8 mouse cellular contexts compared by ENCODE assay signal in the genomic region with DNA sequence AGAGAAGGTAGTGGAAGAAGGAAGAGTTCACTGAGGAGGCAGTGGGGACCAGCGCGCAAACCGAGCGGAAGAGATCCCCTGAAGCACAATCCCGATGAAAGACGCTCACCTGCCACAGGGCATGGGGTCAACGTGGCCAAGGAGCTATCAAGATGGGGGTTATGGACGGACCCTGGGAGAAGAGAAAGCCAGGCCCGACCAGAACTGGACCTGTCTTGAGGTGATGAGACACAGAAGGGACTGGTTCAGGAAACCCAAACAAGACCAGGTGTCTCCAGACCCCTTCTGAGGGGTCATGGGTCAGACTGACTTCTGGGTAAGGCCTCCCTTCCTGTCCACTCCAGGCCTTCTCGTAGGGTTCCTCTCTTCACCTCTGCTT. TPM values are rescaled to one million over a fixed set of nuclear protein-coding genes. Genes with fewer than 3 reads are reported as not detected.
DNase-seq lines count a peak whose midpoint lies in the region; ATAC-seq and TF ChIP-seq lines count a peak whose summit lies in the region.

No protein-coding gene starts in this region.

- H3K9me3 ChIP-seq in heart, embryonic 11.5 days (replicated peaks; ENCODE audit: control insufficient read depth, low read length), result no peaks in the 10 kb centered on the region
- H3K9me3 ChIP-seq in E14TG2a.4 (ENCODE audit: low read length), result no peaks in the 10 kb centered on the region
- no peaks in the 10 kb centered on the region for H3K9me3 ChIP-seq in forebrain, embryonic 16.5 days (ENCODE audit: control insufficient read depth, low read length)

- no peaks in the 10 kb centered on the region for H3K27me3 ChIP-seq in heart, embryonic 11.5 days (ENCODE audit: control insufficient read depth, insufficient read depth, low read length)
- H3K27me3 ChIP-seq in E14TG2a.4 (ENCODE audit: insufficient read depth, low read length), result no peaks in the 10 kb centered on the region
- no peaks in the 10 kb centered on the region for H3K27me3 ChIP-seq in forebrain, embryonic 16.5 days (replicated peaks; ENCODE audit: control insufficient read depth, insufficient read depth, low read length)

- ATAC-seq in heart, embryonic 11.5 days (replicated peaks; ENCODE audit: insufficient number of reproducible peaks, low FRiP score, low TSS enrichment), result peak; percentile 27
- ATAC-seq in forebrain, embryonic 16.5 days, result no peak
- no peak for ATAC-seq in CD4-positive, CD25-positive, alpha-beta regulatory T cell, adult 4 months

- 7% methylated on average over 10 of the region's 10 CpGs for WGBS in heart, embryonic 11.5 days (ENCODE audit: insufficient replicate concordance)
- WGBS in forebrain, embryonic 16.5 days, result 7% methylated on average over 10 of the region's 10 CpGs
- WGBS in macrophage (ENCODE audit: missing documents), result 9% methylated on average over 10 of the region's 10 CpGs

- peaks cover 6% of the 10 kb centered on the region for H3K36me3 ChIP-seq in heart, embryonic 11.5 days (ENCODE audit: control insufficient read depth, insufficient read depth, low read length)
- H3K36me3 ChIP-seq in E14TG2a.4 (ENCODE audit: insufficient read depth, low read length) (peaks cover 41% of the 10 kb centered on the region), macrophage (ENCODE audit: inconsistent target) (peaks cover 21% of the 10 kb centered on the region)
- no peaks in the 10 kb centered on the region; the same call in none of the 2 replicates for H3K36me3 ChIP-seq in forebrain, embryonic 16.5 days (ENCODE audit: control insufficient read depth, insufficient read depth)

- TF ChIP-seq CTCF in E14TG2a.4 (conservative IDR thresholded peaks at IDR 0.05; ENCODE audit: low read length), result no peak

- peak overlapping the region; percentile 82; the same call in 1 of the 2 replicates for H3K27ac ChIP-seq in heart, embryonic 11.5 days (ENCODE audit: low read depth, low read length)
- peak overlapping the region; percentile 85 for H3K27ac ChIP-seq in forebrain, embryonic 16.5 days (ENCODE audit: low read length)
- peak overlapping the region; percentile 60 for H3K27ac ChIP-seq in macrophage

- H3K79me2 ChIP-seq in macrophage (ENCODE audit: inconsistent target), result peaks cover 41% of the 10 kb centered on the region

- peak overlapping the region; percentile 95 for H3K4me2 ChIP-seq in heart, embryonic 11.5 days
- peak overlapping the region; percentile 70 for H3K4me2 ChIP-seq in forebrain, embryonic 16.5 days (ENCODE audit: low read length)

- no peak for DNase-seq in heart, adult 11 months
- no peak for DNase-seq in retina, embryonic 14.5 days (ENCODE audit: low spot score)
- no peak for DNase-seq in thymus, postnatal 0 days (ENCODE audit: low spot score)

- H3K4me1 ChIP-seq in heart, embryonic 11.5 days (ENCODE audit: control insufficient read depth, insufficient read depth, low read length), result peaks cover 9% of the 10 kb centered on the region; the same call in 1 of the 2 replicates
- peaks cover 11% of the 10 kb centered on the region for H3K4me1 ChIP-seq in E14TG2a.4 (replicated peaks; ENCODE audit: low read depth, low read length)
- H3K4me1 ChIP-seq in forebrain, embryonic 16.5 days (replicated peaks; ENCODE audit: control insufficient read depth, insufficient read depth, low read length), result peaks cover 16% of the 10 kb centered on the region

- peak overlapping the region; percentile 96 for H3K4me3 ChIP-seq in heart, embryonic 11.5 days (ENCODE audit: low read depth, low read length)
- H3K4me3 ChIP-seq in E14TG2a.4 (replicated peaks; ENCODE audit: low read length), result peak overlapping the region; percentile 99
- peak overlapping the region; percentile 74 for H3K4me3 ChIP-seq in forebrain, embryonic 16.5 days (replicated peaks; ENCODE audit: low read length)
- H3K4me3 ChIP-seq in macrophage (ENCODE audit: inconsistent target), result peak overlapping the region; percentile 92

- H3K9ac ChIP-seq in heart, embryonic 11.5 days (ENCODE audit: low read depth, low read length), result peak overlapping the region; percentile 92
- peak overlapping the region; percentile 81 for H3K9ac ChIP-seq in forebrain, embryonic 16.5 days (replicated peaks; ENCODE audit: low read depth, low read length)

RNA-seq across cellular contexts. Expression of a gene that starts 23.5 kb away (rescaled TPM):
- 72.7 and 78.4 TPM in 2 replicates for polyA plus RNA-seq in heart, embryonic 11.5 days (2014; fragmentation: Nextera tagmentation; extraction: Ambion mirVana)
- 105 and 108 TPM in 2 replicates for polyA plus RNA-seq in forebrain, embryonic 16.5 days (2015; fragmentation: Nextera tagmentation; extraction: Ambion mirVana)
- 100 to 1,000 TPM in 21 of 26 experiments, 10 to 100 TPM in 5; 67.4 to 246 (median 116) TPM for total RNA-seq in macrophage (2018; cell fraction: chromatin; rRNA removed)
- 100 to 1,000 TPM in 21 of 26 experiments, 10 to 100 TPM in 5; 92.6 to 144 (median 117) TPM for total RNA-seq in macrophage (2018; cell fraction: cytosol; rRNA removed)
- 100 to 1,000 TPM in 24 of 26 experiments, 10 to 100 TPM in 2; 61.9 to 199 (median 135) TPM for total RNA-seq in macrophage (2018; cell fraction: nucleus; rRNA removed)
- 91.4 to 130 TPM (median 91.7 TPM) in 3 replicates for polyA plus RNA-seq in macrophage (2018)
- polyA plus RNA-seq in thymus, postnatal 0 days (2015; fragmentation: Nextera tagmentation; extraction: Ambion mirVana), result 69.8 and 81.6 TPM in 2 replicates
- polyA plus RNA-seq in CD4-positive, CD25-positive, alpha-beta regulatory T cell, adult 4 months (2017; shearing (Covaris generic)), result 100 to 1,000 TPM in 1 of 2 experiments, 10 to 100 TPM in 1; 94.4 to 110 TPM

RNA-seq across cellular contexts. Expression of a gene that starts 43.0 kb away (rescaled TPM):
- polyA plus RNA-seq in heart, embryonic 11.5 days (2014; fragmentation: Nextera tagmentation; extraction: Ambion mirVana), result 14.7 and 14.8 TPM in 2 replicates
- polyA plus RNA-seq in forebrain, embryonic 16.5 days (2015; fragmentation: Nextera tagmentation; extraction: Ambion mirVana), result 16.7 and 18.6 TPM in 2 replicates
- total RNA-seq in macrophage (2018; cell fraction: chromatin; rRNA removed), result 10 to 100 TPM; 10.8 to 30.1 (median 21.6) TPM
- 1 to 10 TPM; 2.6 to 6.4 (median 4.7) TPM for total RNA-seq in macrophage (2018; cell fraction: cytosol; rRNA removed)
- total RNA-seq in macrophage (2018; cell fraction: nucleus; rRNA removed), result 10 to 100 TPM in 22 of 26 experiments, 1 to 10 TPM in 4; 6.8 to 29.0 (median 15.3) TPM
- 5.1 to 8.3 TPM (median 6.7 TPM) in 3 replicates for polyA plus RNA-seq in macrophage (2018)
- polyA plus RNA-seq in thymus, postnatal 0 days (2015; fragmentation: Nextera tagmentation; extraction: Ambion mirVana), result 18.3 and 22.0 TPM in 2 replicates
- 10 to 100 TPM; 31.3 to 39.7 TPM for polyA plus RNA-seq in CD4-positive, CD25-positive, alpha-beta regulatory T cell, adult 4 months (2017; shearing (Covaris generic))

RNA-seq across cellular contexts. Expression of a gene that starts 48.7 kb away (rescaled TPM):
- 43.1 and 45.3 TPM in 2 replicates for polyA plus RNA-seq in heart, embryonic 11.5 days (2014; fragmentation: Nextera tagmentation; extraction: Ambion mirVana)
- 120 and 132 TPM in 2 replicates for polyA plus RNA-seq in forebrain, embryonic 16.5 days (2015; fragmentation: Nextera tagmentation; extraction: Ambion mirVana)
- 100 to 1,000 TPM in 24 of 26 experiments, 10 to 100 TPM in 2; 74.1 to 249 (median 172) TPM for total RNA-seq in macrophage (2018; cell fraction: chromatin; rRNA removed)
- 100 to 1,000 TPM in 11 of 26 experiments, 10 to 100 TPM in 15; 86.1 to 111 (median 98.9) TPM for total RNA-seq in macrophage (2018; cell fraction: cytosol; rRNA removed)
- total RNA-seq in macrophage (2018; cell fraction: nucleus; rRNA removed), result 100 to 1,000 TPM in 20 of 26 experiments, 10 to 100 TPM in 6; 82.1 to 233 (median 130) TPM
- 76.6 to 106 TPM (median 92.2 TPM) in 3 replicates for polyA plus RNA-seq in macrophage (2018)
- 55.3 and 63.5 TPM in 2 replicates for polyA plus RNA-seq in thymus, postnatal 0 days (2015; fragmentation: Nextera tagmentation; extraction: Ambion mirVana)
- polyA plus RNA-seq in CD4-positive, CD25-positive, alpha-beta regulatory T cell, adult 4 months (2017; shearing (Covaris generic)), result 10 to 100 TPM; 35.4 to 35.9 TPM

RNA-seq across cellular contexts. Expression of a gene that starts 49.4 kb away (rescaled TPM):
- polyA plus RNA-seq in heart, embryonic 11.5 days (2014; fragmentation: Nextera tagmentation; extraction: Ambion mirVana), result 16.0 and 21.7 TPM in 2 replicates
- 51.6 and 51.7 TPM in 2 replicates for polyA plus RNA-seq in forebrain, embryonic 16.5 days (2015; fragmentation: Nextera tagmentation; extraction: Ambion mirVana)
- 100 to 1,000 TPM in 11 of 26 experiments, 10 to 100 TPM in 15; 24.7 to 267 (median 85.0) TPM for total RNA-seq in macrophage (2018; cell fraction: chromatin; rRNA removed)
- total RNA-seq in macrophage (2018; cell fraction: cytosol; rRNA removed), result 100 to 1,000 TPM in 14 of 26 experiments, 10 to 100 TPM in 12; 57.4 to 186 (median 118) TPM
- total RNA-seq in macrophage (2018; cell fraction: nucleus; rRNA removed), result 100 to 1,000 TPM in 15 of 26 experiments, 10 to 100 TPM in 11; 32.3 to 246 (median 119) TPM
- 74.0 to 110 TPM (median 88.7 TPM) in 3 replicates for polyA plus RNA-seq in macrophage (2018)
- polyA plus RNA-seq in thymus, postnatal 0 days (2015; fragmentation: Nextera tagmentation; extraction: Ambion mirVana), result 28.2 and 29.7 TPM in 2 replicates
- 10 to 100 TPM; 11.0 to 14.0 TPM for polyA plus RNA-seq in CD4-positive, CD25-positive, alpha-beta regulatory T cell, adult 4 months (2017; shearing (Covaris generic))
